9 mouse cellular contexts compared by ENCODE assay signal in the genomic region with DNA sequence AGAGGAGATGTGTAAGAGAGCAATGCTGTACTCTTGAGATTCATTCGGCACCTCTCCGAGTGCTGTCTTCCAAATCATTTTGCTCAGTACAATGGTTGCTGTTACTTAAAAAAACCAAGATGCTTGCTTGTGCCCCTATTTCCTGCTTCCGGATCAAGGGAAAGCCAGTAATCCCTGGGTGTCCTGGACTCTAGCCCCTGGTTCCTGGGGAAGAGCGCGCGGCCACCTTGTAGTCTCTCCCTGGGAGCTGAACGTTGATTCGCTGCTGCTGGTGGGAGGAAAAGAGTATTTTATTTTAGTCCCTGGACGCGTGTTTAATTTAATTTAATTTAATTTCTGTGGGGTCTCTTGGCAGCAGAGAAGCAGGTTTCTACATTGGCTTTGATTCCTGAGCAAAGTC. TPM values are rescaled to one million over a fixed set of nuclear protein-coding genes. Genes with fewer than 3 reads are reported as not detected.
DNase-seq lines count a peak whose midpoint lies in the region; ATAC-seq and TF ChIP-seq lines count a peak whose summit lies in the region.
"Had no signal": no experiment of that assay in that cellular context is flagged by ENCODE, and none has a peak within 500 bp of the region (broad histone marks: within the 10 kb centered on the region; RNA-seq: fewer than 3 reads in every experiment).

No protein-coding gene starts in this region.

- H3K4me3 ChIP-seq in lung, embryonic 15.5 days = peak overlapping the region; percentile 45
- peak overlapping the region; percentile 42 for H3K4me3 ChIP-seq in forebrain, postnatal 0 days (ENCODE audit: low read depth, low read length)
- peak overlapping the region; percentile 46 for H3K4me3 ChIP-seq in liver, embryonic 16.5 days (ENCODE audit: low read depth, low read length)
- H3K4me3 ChIP-seq in stomach, postnatal 0 days (ENCODE audit: low read depth, low read length) = no peak overlapping the region

- H3K9me3 ChIP-seq in lung, embryonic 15.5 days = no peaks in the 10 kb centered on the region
- H3K9me3 ChIP-seq in forebrain, postnatal 0 days (ENCODE audit: low read length) = no peaks in the 10 kb centered on the region
- H3K9me3 ChIP-seq in liver, embryonic 16.5 days (replicated peaks; ENCODE audit: control insufficient read depth, low read length) = no peaks in the 10 kb centered on the region
- H3K9me3 ChIP-seq in stomach, postnatal 0 days (ENCODE audit: control insufficient read depth, low read length) = no peaks in the 10 kb centered on the region

- no peak overlapping the region for H3K9ac ChIP-seq in lung, embryonic 15.5 days
- H3K9ac ChIP-seq in forebrain, postnatal 0 days = peak overlapping the region; percentile 45
- H3K9ac ChIP-seq in liver, embryonic 16.5 days (ENCODE audit: low read depth, low read length) = no peak overlapping the region
- H3K9ac ChIP-seq in stomach, postnatal 0 days (ENCODE audit: low read length) = no peak overlapping the region

- no peak for DNase-seq in lung, postnatal 10 days
- peak; percentile 44 for DNase-seq in forebrain, postnatal 0 days
- DNase-seq in stomach, postnatal 0 days (ENCODE audit: low spot score) = no peak
- no peak for DNase-seq in frontal cortex, postnatal 25 days (ENCODE audit: low spot score in 2 of 2)
- DNase-seq in gastrocnemius, postnatal 25 days = no peak

- under 1% methylated on average over 10 of the region's 10 CpGs for WGBS in lung, embryonic 15.5 days
- 4% methylated on average over 10 of the region's 10 CpGs for WGBS in forebrain, postnatal 0 days
- WGBS in liver, embryonic 16.5 days (ENCODE audit: insufficient replicate concordance) = 2% methylated on average over 10 of the region's 10 CpGs
- 5% methylated on average over 10 of the region's 10 CpGs for WGBS in stomach, postnatal 0 days

- peaks cover 73% of the 10 kb centered on the region for H3K27me3 ChIP-seq in lung, embryonic 15.5 days
- peaks cover 35% of the 10 kb centered on the region for H3K27me3 ChIP-seq in forebrain, postnatal 0 days (ENCODE audit: insufficient read depth, low read length)
- H3K27me3 ChIP-seq in liver, embryonic 16.5 days (ENCODE audit: control insufficient read depth, insufficient read depth, low read depth, low read length) = peaks cover 55% of the 10 kb centered on the region
- H3K27me3 ChIP-seq in stomach, postnatal 0 days (ENCODE audit: control insufficient read depth, insufficient read depth, low read length) = peaks cover 7% of the 10 kb centered on the region; the same call in 1 of the 2 replicates

- H3K4me2 ChIP-seq in lung, embryonic 15.5 days = peak overlapping the region; percentile 79
- H3K4me2 ChIP-seq in forebrain, postnatal 0 days (ENCODE audit: low read depth) = peak overlapping the region; percentile 68
- H3K4me2 ChIP-seq in liver, embryonic 16.5 days (ENCODE audit: low read depth, low read length) = peak overlapping the region; percentile 47
- H3K4me2 ChIP-seq in stomach, postnatal 0 days (replicated peaks; ENCODE audit: low read depth) = peak overlapping the region; percentile 51; the same call in 1 of the 2 replicates

- no peak overlapping the region for H3K27ac ChIP-seq in lung, embryonic 15.5 days
- peak overlapping the region; percentile 42; the same call in 1 of the 2 replicates for H3K27ac ChIP-seq in forebrain, postnatal 0 days (ENCODE audit: low read depth, low read length)
- no peak overlapping the region for H3K27ac ChIP-seq in liver, embryonic 16.5 days (ENCODE audit: low read length)
- no peak overlapping the region for H3K27ac ChIP-seq in stomach, postnatal 0 days (replicated peaks)

- no peak for TF ChIP-seq EP300 in stomach, postnatal 0 days (optimal IDR thresholded peaks at IDR 0.05)

- H3K36me3 ChIP-seq in lung, embryonic 15.5 days = no peaks in the 10 kb centered on the region
- no peaks in the 10 kb centered on the region for H3K36me3 ChIP-seq in forebrain, postnatal 0 days (ENCODE audit: insufficient read depth)
- H3K36me3 ChIP-seq in liver, embryonic 16.5 days (ENCODE audit: control insufficient read depth, insufficient read depth) = no peaks in the 10 kb centered on the region
- no peaks in the 10 kb centered on the region for H3K36me3 ChIP-seq in stomach, postnatal 0 days (ENCODE audit: control insufficient read depth, insufficient read depth, low read length)

- ATAC-seq in lung, embryonic 15.5 days (ENCODE audit: borderline replicate concordance, extremely low read depth, low FRiP score, low TSS enrichment) = no peak
- ATAC-seq in forebrain, postnatal 0 days = no peak
- no peak for ATAC-seq in liver, embryonic 16.5 days (ENCODE audit: low read depth)
- no peak for ATAC-seq in stomach, postnatal 0 days (ENCODE audit: low FRiP score, low TSS enrichment)
- ATAC-seq in CD4-positive, CD25-positive, alpha-beta regulatory T cell, adult 4 months = no peak

- peaks cover 9% of the 10 kb centered on the region for H3K4me1 ChIP-seq in lung, embryonic 15.5 days
- H3K4me1 ChIP-seq in forebrain, postnatal 0 days (ENCODE audit: insufficient read depth) = peaks cover 5% of the 10 kb centered on the region; the same call in 1 of the 2 replicates
- H3K4me1 ChIP-seq in liver, embryonic 16.5 days (ENCODE audit: control insufficient read depth, low read depth, low read length) = no peaks in the 10 kb centered on the region
- H3K4me1 ChIP-seq in stomach, postnatal 0 days (replicated peaks; ENCODE audit: control insufficient read depth, insufficient read depth) = no peaks in the 10 kb centered on the region

- TF ChIP-seq CTCF in forebrain, postnatal 0 days (IDR thresholded peaks at IDR 0.05; ENCODE audit: low read depth) = no peak
- no peak for TF ChIP-seq CTCF in stomach, postnatal 0 days (IDR thresholded peaks at IDR 0.05; ENCODE audit: low read depth)

RNA-seq across cellular contexts. Expression of a gene that starts 8.3 kb away (rescaled TPM):
- polyA plus RNA-seq in lung, embryonic 15.5 days (2015; fragmentation: Nextera tagmentation; extraction: Ambion mirVana) = 0.06 TPM in 1 of 2 replicates, not detected in the other
- total RNA-seq in forebrain, postnatal 0 days (2014; rRNA removed) = 14.4 and 21.1 TPM in 2 replicates
- 8.1 and 9.2 TPM in 2 replicates for polyA plus RNA-seq in forebrain, postnatal 0 days (2015; fragmentation: Nextera tagmentation; extraction: Ambion mirVana)
- polyA plus RNA-seq in liver, embryonic 16.5 days (2015; fragmentation: Nextera tagmentation; extraction: Ambion mirVana) = not detected in 2 replicates
- 0.02 TPM in 1 of 2 replicates, not detected in the other for polyA plus RNA-seq in stomach, postnatal 0 days (2015; fragmentation: Nextera tagmentation; extraction: Ambion mirVana)
- not detected for total RNA-seq in gastrocnemius, postnatal 25 days (2021)
- polyA plus RNA-seq in CD4-positive, CD25-positive, alpha-beta regulatory T cell, adult 4 months (2017; shearing (Covaris generic)) = not detected
- total RNA-seq: hematopoietic stem cell, adult 5-6 weeks had no signal
